Mouse (Mus musculus) heart, embryonic 14.5 days (tissue): ENCODE data around the gene Mras. TPM values are rescaled to one million over a fixed set of nuclear protein-coding genes. Genes with fewer than 3 reads are reported as not detected.

Source experiments
- ATAC-seq: fragments of 200-750 bp; cut with Nextera tagmentation; 2 replicates; pipeline ENCODE4 v1.8.0; 2017; ENCODE audit warnings: low read depth, moderate TSS enrichment; ENCODE audit not compliant: insufficient number of reproducible peaks, insufficient read depth, low FRiP score
- H3K27ac ChIP-seq, 2 experiments: fragments of 200-500 bp in 1 of 2; fragments of 300-500 bp in 1 of 2; sonication (generic) in 1 of 2; replicated peaks in 1 of 2; 2 replicates each; pipeline ENCODE4 v1.5.1; 2012 to 2014; ENCODE audit warnings: low read depth in 2 of 2, low read length in 2 of 2, control low read depth in 1 of 2, mild to moderate bottlenecking in 1 of 2, mixed read lengths in 1 of 2; ENCODE audit not compliant: control insufficient read depth in 1 of 2, insufficient read depth in 1 of 2
- H3K27me3 ChIP-seq: fragments of 300-500 bp; sonication (generic); 2 replicates; pipeline ENCODE4 v1.6.1; 2014; ENCODE audit warnings: mild to moderate bottlenecking, low read length, control low read depth; ENCODE audit not compliant: control insufficient read depth, insufficient read depth
- H3K36me3 ChIP-seq: fragments of 300-500 bp; sonication (generic); 2 replicates; pipeline ENCODE4 v1.6.1; 2014; ENCODE audit warnings: mild to moderate bottlenecking, control low read depth, low read length, mixed read lengths; ENCODE audit not compliant: control insufficient read depth, insufficient read depth
- H3K4me1 ChIP-seq, 2 experiments: fragments of 200-500 bp in 1 of 2; fragments of 300-500 bp in 1 of 2; sonication (generic) in 1 of 2; 2 replicates each; pipeline ENCODE4 v1.6.1; 2012 to 2014; ENCODE audit warnings: low read length in 2 of 2, control low read depth in 1 of 2, mixed read lengths in 1 of 2; ENCODE audit not compliant: control insufficient read depth in 2 of 2, insufficient read depth in 2 of 2
- H3K4me2 ChIP-seq: fragments of 300-500 bp; sonication (generic); 2 replicates; pipeline ENCODE4 v1.6.1; 2014; ENCODE audit warnings: mild to moderate bottlenecking, low read length
- H3K4me3 ChIP-seq, 2 experiments: fragments of 200-500 bp in 1 of 2; fragments of 300-500 bp in 1 of 2; sonication (generic) in 1 of 2; 2 replicates each; pipeline ENCODE4 v1.5.1; 2012 to 2014; ENCODE audit warnings: low read length in 2 of 2, mild to moderate bottlenecking in 2 of 2, control low read depth in 1 of 2, low read depth in 1 of 2, moderate library complexity in 1 of 2; ENCODE audit not compliant: control insufficient read depth in 1 of 2, insufficient read depth in 1 of 2
- H3K9ac ChIP-seq: fragments of 300-500 bp; sonication (generic); 2 replicates; pipeline ENCODE4 v1.6.1; 2014; ENCODE audit warnings: mild to moderate bottlenecking, low read length
- H3K9me3 ChIP-seq: fragments of 300-500 bp; sonication (generic); 2 replicates; pipeline ENCODE4 v1.6.1; 2016; ENCODE audit warnings: low read length, control low read depth; ENCODE audit not compliant: control insufficient read depth
- WGBS: fragments of 180-500 bp; shearing (Covaris S2); extraction: QIAGEN DNeasy Blood & Tissue Kit; methylation state at CpG from one replicate; pipeline ENCODE4 v1.1.7; 2014; 5-methylcytosine and 5-hydroxymethylcytosine counted together
- polyA plus RNA-seq: library from polyadenylated mRNA; unstranded; fragments of >200 nt; fragmentation: Nextera tagmentation; extraction: Ambion mirVana; gene quantifications from 2 replicates; pipeline ENCODE4 v1.2.1, GENCODE M21; 2014

Gene Mras
- polyA plus RNA-seq, 1 experiment from 2014 or later: 12.4 TPM

DNA sequence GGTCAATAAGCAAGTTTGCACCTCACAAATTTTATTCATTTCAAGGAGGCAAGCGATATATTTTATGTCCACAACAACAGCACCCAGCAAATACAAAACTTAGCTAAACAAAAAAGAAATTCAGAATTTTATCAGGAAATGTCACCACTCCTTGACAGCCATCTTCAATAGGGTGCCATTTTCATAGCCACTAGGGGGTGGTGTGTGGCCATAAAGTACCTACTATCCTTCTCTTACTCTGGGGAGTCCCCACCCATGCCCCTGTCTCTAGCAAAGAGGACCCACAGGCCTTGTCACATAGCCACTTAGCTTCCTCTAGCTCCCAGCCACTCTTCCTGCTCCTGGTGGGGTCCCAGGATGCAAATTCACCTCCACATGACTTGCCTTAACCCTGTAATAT is 98.0 kb downstream of the Mras start:
- Histone ChIP-seq H3K27ac (no peak overlapping the region), H3K36me3 (no peaks in the 10 kb centered on the region), H3K4me3 (no peak overlapping the region), H3K9me3 (no peaks in the 10 kb centered on the region), H3K4me1 (peaks cover 2 to 4% of the 10 kb centered on the region in 2 experiments; a peak in 2 of 4 replicates), H3K4me2 (no peak overlapping the region), H3K27me3 (no peaks in the 10 kb centered on the region), H3K9ac (no peak overlapping the region)
- ATAC-seq: no peak
- 77% methylated on average over 1 of the region's 1 CpGs for WGBS

- Histone ChIP-seq H3K36me3 (no peaks in the 10 kb centered on the region), H3K27me3 (no peaks in the 10 kb centered on the region), H3K9me3 (no peaks in the 10 kb centered on the region), H3K4me2 (no peak overlapping the region), H3K27ac (no peak overlapping the region), H3K4me3 (no peak overlapping the region), H3K9ac (no peak overlapping the region), H3K4me1 (peaks cover 2 to 4% of the 10 kb centered on the region in 2 experiments; a peak in 2 of 4 replicates)
- WGBS: 82% methylated on average over 1 of the region's 1 CpGs
- no peak for ATAC-seq
Measured at GRCm38 (mm10) chr9:99338293-99338692, 98.9 kb downstream of the Mras start.

DNA sequence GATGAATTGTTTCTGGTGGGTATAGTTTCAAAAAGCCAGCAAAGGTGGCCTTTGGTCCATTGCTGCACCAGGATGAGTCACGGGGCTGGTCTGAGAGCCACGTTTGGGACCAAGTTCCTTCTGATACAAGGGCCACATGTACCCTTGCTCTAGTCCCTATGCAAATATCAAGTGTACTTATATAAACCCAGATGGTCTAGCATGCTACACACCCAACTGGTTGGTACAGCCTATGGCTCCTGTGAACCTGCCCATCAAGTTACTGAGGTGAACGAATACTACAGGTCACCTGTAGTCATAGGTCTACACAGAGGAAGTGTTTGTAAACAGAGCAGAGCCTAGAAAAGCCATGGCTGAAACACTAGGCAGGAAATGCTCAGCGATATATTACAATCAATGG is 100.6 kb downstream of the Mras start:
- H3K9ac ChIP-seq: no peak overlapping the region
- H3K36me3 ChIP-seq: no peaks in the 10 kb centered on the region
- peaks cover 2 to 4% of the 10 kb centered on the region in 2 experiments; a peak in 2 of 4 replicates for H3K4me1 ChIP-seq
- no peak overlapping the region for H3K4me3 ChIP-seq
- H3K9me3 ChIP-seq: no peaks in the 10 kb centered on the region
- H3K27ac ChIP-seq: no peak overlapping the region
- no peak for ATAC-seq
- no peaks in the 10 kb centered on the region for H3K27me3 ChIP-seq
- WGBS: 83% methylated on average over 4 of the region's 4 CpGs
- H3K4me2 ChIP-seq: no peak overlapping the region

Other genes starting within 250 kb of the Mras start
- not detected in 2 replicates for gene Faiml, start 200.1 kb downstream of the Mras start, polyA plus RNA-seq
- 24.7 and 25.5 TPM in 2 replicates for gene Cep70, start 194.0 kb downstream of the Mras start, polyA plus RNA-seq
- 0.14 and 0.32 TPM in 2 replicates for gene Esyt3, start 78.8 kb downstream of the Mras start, polyA plus RNA-seq
- not detected in 2 replicates for gene Nme9, start 14.1 kb upstream of the Mras start, polyA plus RNA-seq
- 21.9 and 22.9 TPM in 2 replicates for gene Armc8, start 131.5 kb upstream of the Mras start, polyA plus RNA-seq
- 13.0 and 13.2 TPM in 2 replicates for gene Dbr1, start 138.4 kb upstream of the Mras start, polyA plus RNA-seq
- not detected in 2 replicates for gene A4gnt, start 175.1 kb upstream of the Mras start, polyA plus RNA-seq
- gene Dzip1l, start 192.1 kb upstream of the Mras start, polyA plus RNA-seq: 13.7 and 14.6 TPM in 2 replicates